Mouse (Mus musculus): ENCODE results near the gene Ist1. TPM values are rescaled to one million over a fixed set of nuclear protein-coding genes. Genes with fewer than 3 reads are reported as not detected.

The Ist1 gene
- total RNA-seq, 2 experiments from 2014 or later: 32.3 to 40.7 TPM

GRCm38 (mm10) chr8:109682120-109682519 lies 10.9 kb downstream of the Ist1 start:
- DNase-seq: no peak

GRCm38 (mm10) chr8:109681535-109681934 lies 11.5 kb downstream of the Ist1 start:
- DNase-seq: no peak

DNA sequence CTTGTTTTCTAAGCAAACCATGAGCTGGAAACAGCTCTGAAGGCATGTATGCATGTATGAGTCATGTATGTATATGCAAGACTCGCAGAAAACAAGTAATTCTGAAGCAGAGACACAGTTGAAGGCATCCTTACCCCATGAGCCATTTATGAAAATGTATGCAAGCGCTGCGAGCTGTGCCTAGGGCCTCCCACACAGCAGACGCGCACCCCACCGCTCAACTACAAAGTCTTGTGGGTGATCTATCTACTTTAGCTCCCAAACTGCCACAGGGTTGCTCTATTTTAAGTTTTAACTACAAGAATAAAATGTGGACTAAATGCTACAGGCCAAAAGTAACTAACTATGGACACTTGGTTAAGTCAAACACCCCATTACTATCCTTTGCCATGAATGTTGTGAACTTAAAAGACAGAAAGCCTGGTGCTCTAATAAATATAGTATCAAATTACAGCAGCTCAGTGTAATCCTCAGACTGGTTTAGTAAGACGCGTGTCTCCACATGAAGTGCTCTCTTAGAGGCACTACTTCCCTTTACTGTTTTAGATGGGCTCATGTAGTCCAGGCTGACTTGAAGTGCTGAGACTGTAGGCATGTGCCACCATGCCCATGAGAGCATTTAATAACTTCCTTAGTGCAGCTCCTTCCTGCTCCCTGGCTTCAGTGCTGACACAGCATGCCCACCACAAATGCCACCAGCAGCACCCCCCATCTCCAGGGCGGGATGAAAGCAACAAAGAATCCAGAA lies 17.0 kb downstream of the Ist1 start:
- DNase-seq: no peak

DNA sequence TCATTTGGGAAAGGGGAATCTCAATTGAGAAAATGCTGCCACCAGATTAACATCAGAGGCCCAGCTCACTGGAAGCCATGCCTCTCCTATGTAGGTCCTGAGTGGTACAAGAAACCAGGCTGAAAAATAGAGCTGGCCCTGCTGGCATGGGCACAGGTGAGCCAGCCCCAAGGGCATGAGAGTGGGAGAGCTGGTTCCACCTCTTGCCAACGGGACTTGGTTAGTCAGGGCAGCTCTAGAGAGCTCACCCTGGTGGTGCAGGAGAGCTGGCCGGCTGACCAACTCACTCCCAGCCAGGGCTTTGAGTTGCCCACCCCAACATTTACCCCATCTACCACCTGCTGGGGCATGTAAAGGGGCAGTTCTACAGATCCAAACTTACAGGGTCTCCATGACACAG lies 19.5 kb downstream of the Ist1 start:
- no peak for DNase-seq

GRCm38 (mm10) chr8:109672656-109673055 lies 20.4 kb downstream of the Ist1 start:
- DNase-seq: no peak

DNA sequence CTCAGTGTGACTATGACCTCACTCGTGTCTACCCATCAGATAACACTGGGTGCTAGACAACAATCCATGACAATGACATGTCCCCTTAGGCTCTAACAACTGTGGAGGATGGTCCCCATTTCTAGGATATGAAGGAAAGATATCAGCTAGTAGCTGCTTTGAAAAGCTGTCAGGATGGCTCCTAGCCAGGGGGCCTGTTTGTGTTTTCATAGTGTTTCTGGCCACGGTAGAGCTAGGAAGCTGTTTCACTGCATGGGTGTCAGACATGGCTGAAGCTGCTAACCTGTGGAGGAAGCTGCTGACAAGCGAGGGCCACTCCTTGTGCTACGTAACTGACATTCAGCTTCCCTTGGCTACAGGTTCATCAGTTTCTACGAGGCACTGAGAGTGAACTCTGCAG lies 26.4 kb downstream of the Ist1 start:
- no peak for DNase-seq

GRCm38 (mm10) chr8:109662328-109662727 lies 30.7 kb downstream of the Ist1 start:
- DNase-seq: no peak

- DNase-seq: no peak
These were observed 36.2 kb downstream of the Ist1 start for GRCm38 (mm10) chr8:109656860-109657259.

DNA sequence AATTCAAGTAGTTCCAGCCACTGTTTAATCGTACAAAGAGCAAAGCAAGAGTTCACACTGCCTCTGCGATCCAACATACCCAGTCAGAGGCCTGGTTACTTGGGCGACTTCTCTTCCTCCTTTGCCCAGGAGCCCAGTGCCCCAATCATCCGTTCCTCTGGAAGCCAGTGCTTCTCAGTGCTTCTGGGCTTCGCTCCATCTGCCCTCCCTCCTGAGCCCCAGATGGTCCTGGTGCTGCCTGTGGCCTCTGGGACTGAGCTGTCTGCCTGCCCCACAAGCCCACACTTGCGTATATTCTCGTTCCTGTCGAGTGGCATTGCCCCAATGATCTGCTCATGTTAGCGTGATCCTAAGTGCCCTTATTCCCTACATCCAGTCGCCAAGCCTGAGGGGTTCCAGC lies 42.3 kb downstream of the Ist1 start:
- no peak for DNase-seq

DNA sequence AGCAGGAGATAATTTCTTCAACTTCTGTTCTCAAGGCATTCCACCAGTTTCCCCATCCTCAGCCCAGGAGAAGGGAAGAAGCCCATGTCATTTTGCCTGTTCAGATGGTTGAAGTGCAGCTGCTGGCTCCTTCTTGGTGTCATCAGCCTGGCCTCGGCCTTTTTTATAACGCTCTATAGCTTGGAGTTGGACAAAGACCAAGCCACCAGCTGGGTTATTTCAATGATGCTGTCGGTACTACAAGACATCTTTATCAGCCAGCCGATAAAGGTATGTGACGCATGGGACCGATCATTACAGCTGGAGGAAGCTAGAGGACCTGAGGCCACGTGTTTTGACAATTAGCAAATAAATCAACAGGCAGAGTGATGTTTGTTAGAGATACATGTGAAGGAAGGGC lies 44.6 kb downstream of the Ist1 start:
- DNase-seq: no peak

- no peak for DNase-seq
These were observed 45.7 kb downstream of the Ist1 start for GRCm38 (mm10) chr8:109647331-109647730.

GRCm38 (mm10) chr8:109641236-109641635 lies 51.8 kb downstream of the Ist1 start:
- DNase-seq: no peak

DNA sequence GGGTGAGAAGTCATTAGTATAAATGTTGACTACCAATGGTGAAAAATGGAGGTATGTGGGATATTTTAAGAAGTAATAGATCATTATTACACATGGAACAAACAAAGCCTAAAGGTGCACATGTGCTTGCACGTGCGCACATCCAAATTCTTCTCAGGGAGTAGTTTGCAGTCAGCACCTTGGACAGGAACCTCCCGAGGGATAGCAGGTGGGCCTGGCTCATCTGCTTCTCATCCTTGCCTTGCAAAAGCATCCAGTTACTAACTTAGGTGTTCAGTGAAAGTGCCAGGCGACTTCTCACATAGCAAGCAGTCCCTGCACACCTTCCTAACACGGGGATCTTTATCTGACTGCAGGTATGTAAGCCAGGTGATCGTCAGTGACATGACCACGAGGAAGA lies 52.6 kb downstream of the Ist1 start:
- DNase-seq: no peak

DNA sequence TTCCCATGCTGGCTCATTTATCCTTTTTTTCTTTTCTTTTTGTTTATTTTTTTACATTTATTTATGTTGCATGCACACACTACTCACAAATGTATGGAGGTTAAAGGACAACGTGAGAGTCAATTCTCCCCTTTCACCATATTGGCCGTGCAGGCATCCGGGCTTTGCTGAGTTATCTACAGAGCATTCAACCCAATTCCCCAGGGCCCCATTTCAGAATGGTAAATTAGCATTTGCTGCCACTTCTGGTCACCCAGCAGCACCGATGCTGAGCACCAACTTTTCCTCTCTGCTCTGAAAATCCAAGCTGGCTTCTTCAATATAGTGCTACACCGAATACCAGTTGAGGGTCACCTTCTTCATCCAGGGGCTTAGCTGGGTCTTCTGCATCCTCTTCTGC lies 54.2 kb downstream of the Ist1 start:
- no peak for DNase-seq

- DNase-seq: no peak
These were observed 57.9 kb downstream of the Ist1 start for GRCm38 (mm10) chr8:109635146-109635545.

DNA sequence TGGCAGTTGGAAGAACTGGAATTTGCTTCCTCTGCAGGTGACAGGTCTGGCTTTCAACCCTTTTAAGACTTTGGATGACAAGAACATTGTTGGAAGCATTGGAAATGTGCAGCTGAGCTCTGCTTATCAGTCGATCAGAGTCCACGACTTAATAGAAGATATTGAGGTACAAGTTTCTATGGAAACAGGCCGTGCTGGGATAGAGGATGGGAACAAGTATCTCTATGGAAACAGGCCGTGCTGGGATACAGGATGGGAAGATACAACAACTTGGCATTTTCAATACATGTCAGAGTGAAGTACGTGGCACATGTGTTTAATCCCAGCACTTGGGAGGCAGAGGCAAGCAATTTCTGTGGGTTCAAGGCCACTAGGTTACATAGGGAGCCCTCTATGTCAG lies 60.6 kb downstream of the Ist1 start:
- no peak for DNase-seq

DNA sequence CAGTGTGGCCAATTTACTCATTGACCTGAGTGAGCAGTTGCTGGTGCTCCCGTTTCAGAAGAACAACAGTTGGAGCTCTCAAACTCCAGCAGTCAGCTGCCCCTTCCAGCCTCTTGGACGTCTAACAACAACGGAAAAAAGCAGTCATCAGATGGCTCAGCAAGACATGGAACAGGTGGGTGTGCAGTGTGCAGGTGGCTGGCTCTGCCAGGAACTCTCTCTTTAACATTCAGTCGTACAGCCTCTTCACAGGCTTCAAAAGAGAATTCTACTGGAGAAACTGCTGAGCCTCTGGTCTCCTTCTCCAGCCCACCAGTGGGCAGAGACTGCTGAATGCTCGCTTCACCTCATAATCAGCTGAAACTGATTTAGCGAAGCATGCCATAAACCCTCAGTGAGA lies 64.4 kb downstream of the Ist1 start:
- no peak for DNase-seq

Other genes with a start within 250 kb of the Ist1 start
- gene Pmfbp1, start 199.2 kb downstream of the Ist1 start, total RNA-seq (2021): not detected
- 10 to 100 TPM; 12.9 to 13.6 TPM for gene Dhx38, start 127.4 kb downstream of the Ist1 start, total RNA-seq (2021)
- 1 to 10 TPM; 6.9 to 7.7 TPM for gene Txnl4b, start 127.4 kb downstream of the Ist1 start, total RNA-seq (2021)
- gene Hp, start 114.1 kb downstream of the Ist1 start, total RNA-seq (2021): 1 to 10 TPM; 8.3 to 9.7 TPM
- 10 to 100 TPM; 13.1 to 13.4 TPM for gene Dhodh, start 84.6 kb downstream of the Ist1 start, total RNA-seq (2021)
- gene Pkd1l3, start 78.7 kb downstream of the Ist1 start, total RNA-seq (2021): under 1 TPM in 1 of 2 experiments, not detected in 1; 0.23 TPM
- 1 to 10 TPM; 7.5 to 9.5 TPM for gene Zfp821, start 12.3 kb upstream of the Ist1 start, total RNA-seq (2021)
- 10 to 100 TPM; 25.1 to 25.4 TPM for gene Atxn1l, start 44.5 kb upstream of the Ist1 start, total RNA-seq (2021)
- gene Ap1g1, start 85.3 kb upstream of the Ist1 start, total RNA-seq (2021): 10 to 100 TPM; 34.8 to 42.5 TPM
- gene Phlpp2, start 175.3 kb upstream of the Ist1 start, total RNA-seq (2021): 1 to 10 TPM; 3.0 to 5.2 TPM

All from gastrocnemius, postnatal 10 days (tissue).